Mouse (Mus musculus) ES-Bruce4 (cell line): ENCODE measurements around the gene Lcn2. TPM values are rescaled to one million over a fixed set of nuclear protein-coding genes. Genes with fewer than 3 reads are reported as not detected.

Source experiments
- H3K27ac ChIP-seq: 2 replicates; pipeline ENCODE4 v1.5.1; 2012; ENCODE audit warnings: low read length, inconsistent platforms; ENCODE audit not compliant: insufficient read depth
- H3K27me3 ChIP-seq: 2 replicates; pipeline ENCODE4 v1.6.1; 2012; ENCODE audit warnings: mild to moderate bottlenecking, low read length, inconsistent platforms; ENCODE audit not compliant: control insufficient read depth, poor library complexity, insufficient read depth, severe bottlenecking
- H3K36me3 ChIP-seq: 2 replicates; pipeline ENCODE4 v1.6.1; 2012; ENCODE audit warnings: inconsistent platforms, mild to moderate bottlenecking, low read length, moderate library complexity; ENCODE audit not compliant: control insufficient read depth, poor library complexity, insufficient read depth, severe bottlenecking
- H3K4me1 ChIP-seq: one replicate; pipeline ENCODE4 v1.8.1; 2011; ENCODE audit warnings: low read length; ENCODE audit not compliant: control insufficient read depth, insufficient read depth
- H3K4me3 ChIP-seq: 2 replicates; pipeline ENCODE4 v1.5.1; 2011; ENCODE audit warnings: low read depth, mild to moderate bottlenecking, low read length
- H3K9ac ChIP-seq: 2 replicates; pipeline ENCODE4 v1.6.1; 2012; ENCODE audit warnings: low read depth, mild to moderate bottlenecking, inconsistent platforms; ENCODE audit not compliant: poor library complexity, severe bottlenecking
- H3K9me3 ChIP-seq: replicated peaks from 2 replicates; pipeline ENCODE4 v1.6.1; 2012; ENCODE audit warnings: mild to moderate bottlenecking, low read length, inconsistent platforms; ENCODE audit not compliant: control insufficient read depth, poor library complexity, insufficient read depth, severe bottlenecking
- CTCF ChIP-seq: IDR thresholded peaks from one replicate; pipeline ENCODE4 v1.8.1; 2011; ENCODE audit warnings: low read depth, low read length
- EP300 ChIP-seq: IDR thresholded peaks from 2 replicates; pipeline ENCODE4 v1.6.1; 2011; ENCODE audit warnings: low read depth, low read length; ENCODE audit not compliant: insufficient read depth
- POLR2A ChIP-seq: IDR thresholded peaks from one replicate; pipeline ENCODE4 v1.8.1; 2011; ENCODE audit warnings: low read length; ENCODE audit not compliant: insufficient read depth
- polyA plus RNA-seq: library from polyadenylated mRNA; stranded (reverse); fragments of >200 nt; gene quantifications from 2 replicates; pipeline ENCODE4 v1.2.4, GENCODE M21; 2011; ENCODE audit warnings: low read depth; ENCODE audit not compliant: missing spikeins, insufficient read depth, insufficient read length

Gene Lcn2
- polyA plus RNA-seq, 1 experiment = not detected

GRCm38 (mm10) chr2:32380001-32380500, 8.0 kb downstream of the Lcn2 start:
- no peaks in the 10 kb centered on the region for H3K36me3 ChIP-seq
- no peaks in the 10 kb centered on the region for H3K27me3 ChIP-seq
- H3K9me3 ChIP-seq = no peaks in the 10 kb centered on the region

GRCm38 (mm10) chr2:32376963-32377362, 11.1 kb downstream of the Lcn2 start:
- Histone ChIP-seq H3K27me3 (no peaks in the 10 kb centered on the region), H3K36me3 (no peaks in the 10 kb centered on the region), H3K9ac (no peak overlapping the region), H3K4me3 (no peak overlapping the region), H3K9me3 (no peaks in the 10 kb centered on the region), H3K4me1 (no peaks in the 10 kb centered on the region), H3K27ac (no peak overlapping the region)
- TF ChIP-seq EP300 (no peak), CTCF (no peak), POLR2A (no peak)

More at GRCm38 (mm10) chr2:32380001-32380500, 8.0 kb downstream of the Lcn2 start:
- TF ChIP-seq CTCF (no peak), EP300 (no peak), POLR2A (no peak)
- no peak overlapping the region for H3K27ac ChIP-seq
- H3K4me1 ChIP-seq = no peaks in the 10 kb centered on the region
- no peak overlapping the region for H3K4me3 ChIP-seq
- H3K9ac ChIP-seq = no peak overlapping the region

- no peak overlapping the region for H3K9ac ChIP-seq
- no peaks in the 10 kb centered on the region for H3K36me3 ChIP-seq
- no peak for TF ChIP-seq EP300
- no peak for TF ChIP-seq CTCF
- no peak for TF ChIP-seq POLR2A
- H3K4me1 ChIP-seq = no peaks in the 10 kb centered on the region
- no peak overlapping the region for H3K4me3 ChIP-seq
- H3K9me3 ChIP-seq = no peaks in the 10 kb centered on the region
- H3K27me3 ChIP-seq = no peaks in the 10 kb centered on the region
- H3K27ac ChIP-seq = no peak overlapping the region
Observed at GRCm38 (mm10) chr2:32375317-32375940, 12.6 kb downstream of the Lcn2 start.

GRCm38 (mm10) chr2:32374191-32374590, 13.9 kb downstream of the Lcn2 start:
- Histone ChIP-seq H3K27me3 (no peaks in the 10 kb centered on the region), H3K36me3 (no peaks in the 10 kb centered on the region), H3K27ac (no peak overlapping the region), H3K9ac (no peak overlapping the region), H3K4me3 (no peak overlapping the region), H3K4me1 (no peaks in the 10 kb centered on the region), H3K9me3 (no peaks in the 10 kb centered on the region)
- TF ChIP-seq CTCF = no peak
- no peak for TF ChIP-seq POLR2A
- TF ChIP-seq EP300 = no peak

- Histone ChIP-seq H3K4me1 (no peaks in the 10 kb centered on the region), H3K9ac (no peak overlapping the region), H3K4me3 (no peak overlapping the region), H3K27ac (no peak overlapping the region), H3K9me3 (no peaks in the 10 kb centered on the region), H3K36me3 (no peaks in the 10 kb centered on the region), H3K27me3 (no peaks in the 10 kb centered on the region)
- TF ChIP-seq EP300 (no peak), POLR2A (no peak), CTCF (no peak)
Observed at GRCm38 (mm10) chr2:32367315-32367714, 20.7 kb downstream of the Lcn2 start.

- Histone ChIP-seq H3K36me3 (no peaks in the 10 kb centered on the region), H3K27ac (no peak overlapping the region), H3K4me3 (no peak overlapping the region)
Observed at GRCm38 (mm10) chr2:32364121-32364520, 23.9 kb downstream of the Lcn2 start.

More at GRCm38 (mm10) chr2:32364121-32364520, 23.9 kb downstream of the Lcn2 start:
- H3K27me3 ChIP-seq = no peaks in the 10 kb centered on the region
- no peaks in the 10 kb centered on the region for H3K4me1 ChIP-seq
- H3K9ac ChIP-seq = no peak overlapping the region
- no peak for TF ChIP-seq CTCF
- no peak for TF ChIP-seq POLR2A
- no peak for TF ChIP-seq EP300
- H3K9me3 ChIP-seq = no peaks in the 10 kb centered on the region
